Mouse (Mus musculus): Measurements from ENCODE around the gene Pard3. TPM values are rescaled to one million over a fixed set of nuclear protein-coding genes. Genes with fewer than 3 reads are reported as not detected.

The Pard3 gene
- total RNA-seq, 4 experiments from 2014 or later = 25.3 to 28.1 (median 26.6) TPM

- no peak for DNase-seq (ENCODE audit: low spot score in 2 of 2)
These were observed 20.9 kb downstream of the Pard3 start for GRCm38 (mm10) chr8:127084565-127084964.

DNA sequence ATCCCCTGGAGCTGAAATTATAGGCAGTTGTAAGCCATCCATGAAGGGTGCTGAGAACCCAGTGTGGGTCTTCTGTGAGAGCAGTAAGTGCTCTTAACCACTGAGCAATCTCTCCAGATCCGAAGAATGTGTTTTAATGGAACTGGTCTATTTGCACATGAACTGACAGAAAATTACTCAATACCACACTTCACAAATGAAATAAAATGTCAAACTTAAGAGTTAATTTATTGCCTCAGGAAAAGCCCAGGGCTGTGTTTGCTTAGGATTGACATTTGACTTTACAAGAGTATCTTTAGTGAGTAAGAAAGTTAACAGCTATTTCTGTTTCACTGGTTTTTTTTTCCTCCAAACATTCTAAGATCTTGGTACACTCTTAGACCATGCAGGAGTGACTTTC, 23.7 kb downstream of the Pard3 start:
- DNase-seq (ENCODE audit: low spot score in 2 of 2) = no peak

- no peak for DNase-seq (ENCODE audit: low spot score in 2 of 2)
These were observed 24.7 kb downstream of the Pard3 start for GRCm38 (mm10) chr8:127088372-127088771.

GRCm38 (mm10) chr8:127089021-127089420, 25.3 kb downstream of the Pard3 start:
- no peak for DNase-seq (ENCODE audit: low spot score in 2 of 2)

DNA sequence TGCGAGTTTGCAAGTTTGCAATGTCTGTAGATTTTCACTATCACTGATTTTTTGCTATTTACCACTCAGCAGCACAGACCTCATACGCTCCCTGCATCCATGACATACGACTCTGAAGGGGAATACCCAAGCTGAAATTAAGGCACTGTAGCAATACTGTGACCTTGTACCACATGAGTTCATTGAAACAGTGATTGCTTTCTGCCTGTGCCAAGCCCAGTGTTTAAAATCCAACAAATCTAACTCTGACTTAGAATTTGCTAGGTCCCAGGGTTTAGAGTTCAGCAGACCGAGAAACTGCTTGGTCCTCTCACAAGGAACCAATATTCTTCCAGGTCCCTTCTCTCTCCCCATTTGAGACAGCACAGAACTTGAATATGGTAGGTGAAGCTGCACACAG, 26.7 kb downstream of the Pard3 start:
- no peak for DNase-seq (ENCODE audit: low spot score in 2 of 2)

DNA sequence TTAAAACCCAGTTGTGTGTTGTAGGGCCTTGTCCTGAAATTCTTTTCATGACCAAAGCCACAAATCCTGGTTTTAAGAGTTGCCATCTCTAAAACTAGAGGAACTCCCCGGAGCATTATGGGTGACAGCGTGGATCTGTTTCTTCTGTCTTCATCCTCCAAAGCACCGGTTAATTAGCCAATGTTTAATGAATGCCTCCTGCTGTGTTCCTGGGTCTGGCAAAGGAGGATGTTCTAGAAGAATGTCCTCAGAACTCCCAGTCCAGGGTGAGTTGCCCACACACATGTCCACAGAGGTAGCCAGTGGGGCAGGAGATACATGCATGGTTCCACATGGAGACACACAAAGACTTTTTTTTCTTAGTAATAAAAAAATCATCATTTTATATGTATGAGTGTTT, 28.2 kb downstream of the Pard3 start:
- no peak for DNase-seq (ENCODE audit: low spot score in 2 of 2)

- no peak for DNase-seq (ENCODE audit: low spot score in 2 of 2)
These were observed 28.9 kb downstream of the Pard3 start for GRCm38 (mm10) chr8:127092383-127093112.

DNA sequence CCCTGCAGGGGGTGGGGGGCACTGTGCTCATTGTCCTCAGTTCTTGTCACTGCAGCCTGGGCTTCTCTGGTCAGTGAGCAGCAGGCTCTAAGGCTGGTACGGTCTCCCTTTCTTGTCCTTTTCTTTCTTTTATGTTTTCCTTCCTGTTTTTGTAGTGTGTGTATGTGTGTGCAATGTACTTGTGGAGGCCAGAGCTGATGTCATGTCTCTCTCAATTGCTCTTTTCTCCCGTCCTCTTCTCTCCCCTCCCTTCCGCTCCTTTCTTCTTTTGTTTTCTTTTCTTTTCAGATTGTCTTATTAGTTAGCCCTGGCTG, 29.4 kb downstream of the Pard3 start:
- no peak for DNase-seq (ENCODE audit: low spot score in 2 of 2)

DNA sequence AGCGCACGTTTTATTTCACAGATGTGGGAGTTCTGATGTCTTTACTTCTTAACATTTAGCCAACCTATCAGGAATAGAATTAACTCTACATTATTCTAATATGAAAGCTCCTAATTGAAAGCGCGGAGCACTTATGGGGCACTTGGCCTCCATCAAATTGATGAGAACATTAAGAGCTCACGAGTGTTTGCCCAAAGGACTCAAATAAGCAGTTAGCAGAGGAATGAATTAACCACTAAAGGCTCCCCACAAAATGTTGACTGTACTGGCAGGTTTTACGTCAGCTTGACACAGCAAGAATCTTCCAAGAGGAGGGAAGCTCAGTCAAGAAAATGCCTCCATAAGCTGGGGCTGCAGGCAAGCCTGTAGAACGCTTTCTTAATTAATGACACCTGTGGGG, 32.1 kb downstream of the Pard3 start:
- DNase-seq (ENCODE audit: low spot score in 2 of 2) = no peak

DNA sequence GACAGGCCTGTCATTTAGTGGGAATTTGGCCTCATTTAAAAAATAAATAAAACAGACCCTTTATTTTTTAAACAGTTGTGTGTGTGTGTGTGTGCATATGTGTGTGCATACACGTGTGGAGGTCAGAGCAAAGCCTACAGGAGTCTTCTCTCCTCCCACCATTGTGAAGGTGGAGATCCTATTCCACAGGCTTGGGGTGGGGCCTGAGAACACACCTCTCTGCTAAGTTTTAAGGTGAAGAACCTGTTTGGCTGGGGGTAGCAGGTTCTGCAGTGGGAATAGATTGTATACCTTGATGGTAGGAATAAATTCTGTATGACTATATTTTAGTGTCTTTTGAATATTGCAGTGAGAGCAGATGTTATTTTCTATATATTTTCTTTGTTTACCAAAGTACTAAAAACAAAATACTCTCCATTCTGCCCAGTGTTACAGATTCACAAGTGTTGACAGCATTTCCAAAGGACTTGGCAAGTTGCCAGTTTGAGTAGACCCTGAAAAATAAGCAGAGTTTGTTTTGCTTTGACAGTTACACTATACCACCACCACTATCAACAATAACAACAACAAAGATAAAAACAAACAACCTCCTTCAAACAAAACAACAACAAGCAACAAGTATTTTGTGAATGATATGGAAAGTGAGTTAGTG, 35.9 kb downstream of the Pard3 start:
- no peak for DNase-seq (ENCODE audit: low spot score in 2 of 2)

- no peak for DNase-seq (ENCODE audit: low spot score in 2 of 2)
These were observed 39.6 kb downstream of the Pard3 start for GRCm38 (mm10) chr8:127103256-127103655.

DNA sequence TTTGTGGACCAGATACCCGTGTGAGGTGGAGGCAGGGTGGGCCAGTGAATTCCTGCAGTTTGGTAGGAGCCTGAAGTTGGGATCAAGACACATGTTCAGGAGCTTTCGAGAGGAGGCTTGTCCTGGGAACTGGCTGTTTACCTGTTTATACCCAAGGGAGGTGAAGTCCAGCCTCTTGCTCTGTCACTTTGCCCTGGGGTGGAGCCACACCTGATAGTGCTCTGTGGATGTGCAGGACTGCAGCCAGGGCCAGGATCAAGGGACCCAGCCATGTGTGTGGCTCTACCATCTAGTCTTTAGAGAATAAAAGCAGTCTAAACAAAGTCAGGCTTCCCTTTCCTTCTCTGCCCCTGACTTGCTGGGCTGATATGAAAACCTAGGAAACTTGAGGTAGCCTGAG, 40.9 kb downstream of the Pard3 start:
- DNase-seq (ENCODE audit: low spot score in 2 of 2) = no peak

DNA sequence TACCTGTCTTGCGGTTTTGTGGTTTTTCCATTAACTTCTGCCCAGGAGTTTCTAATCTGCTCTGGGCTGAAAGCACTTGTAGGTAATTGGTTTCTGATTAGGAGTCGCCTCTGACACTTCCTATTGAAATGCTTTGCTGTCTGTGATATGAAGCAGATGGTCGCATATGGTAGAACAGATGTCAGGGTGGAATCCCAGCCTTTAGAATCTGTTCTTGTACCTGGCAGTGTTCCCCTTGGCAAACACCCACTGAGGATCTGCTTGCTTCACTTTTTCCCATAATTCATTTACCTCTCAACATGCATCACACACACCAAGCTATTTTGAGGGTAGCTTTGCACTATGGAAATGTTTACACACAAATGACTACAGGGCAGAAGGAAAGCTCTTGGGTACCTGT, 44.2 kb downstream of the Pard3 start:
- peak in 1 of 2 experiments; percentile 63 for DNase-seq (ENCODE audit: low spot score in 2 of 2)

DNA sequence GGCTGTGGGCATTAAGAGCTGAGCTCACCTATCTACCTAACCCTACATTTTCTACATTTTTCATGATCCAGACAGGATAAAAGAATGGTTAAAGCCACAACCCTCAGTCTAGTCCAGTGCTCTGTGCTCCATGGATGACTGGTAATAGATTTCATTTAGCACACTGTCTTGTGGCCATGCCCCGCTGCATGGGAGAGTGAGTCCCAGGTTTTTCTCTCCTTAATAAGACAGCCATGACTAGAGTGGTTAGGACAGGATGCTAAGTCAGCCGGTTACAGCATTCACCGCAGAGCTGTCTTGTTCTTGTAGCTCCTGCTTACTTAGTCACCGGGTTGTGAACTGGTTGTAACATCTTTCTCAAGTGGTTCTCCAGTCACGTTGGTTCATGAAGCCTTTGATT, 49.5 kb downstream of the Pard3 start:
- no peak for DNase-seq (ENCODE audit: low spot score in 2 of 2)

DNA sequence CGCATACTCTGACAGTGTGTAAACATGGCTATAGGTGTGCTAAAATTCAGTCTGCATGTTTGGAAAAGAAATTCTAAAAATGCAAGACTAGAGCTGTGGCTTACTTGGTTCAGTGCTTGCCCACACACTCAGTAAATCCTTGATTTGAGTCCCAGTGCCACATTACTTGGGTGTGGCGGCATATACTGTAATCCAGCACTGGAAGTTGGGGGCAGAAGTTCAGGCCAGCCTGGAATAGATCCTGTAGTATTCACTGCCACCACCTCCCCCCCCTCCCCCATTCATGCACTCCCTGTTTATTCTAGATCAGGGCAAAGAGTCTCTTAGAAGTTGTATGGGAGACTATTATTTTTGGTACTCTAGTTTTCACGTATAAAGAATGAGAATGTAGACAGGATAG, 52.1 kb downstream of the Pard3 start:
- no peak for DNase-seq (ENCODE audit: low spot score in 2 of 2)

GRCm38 (mm10) chr8:127118373-127118861, 54.7 kb downstream of the Pard3 start:
- DNase-seq (ENCODE audit: low spot score in 2 of 2) = no peak

DNA sequence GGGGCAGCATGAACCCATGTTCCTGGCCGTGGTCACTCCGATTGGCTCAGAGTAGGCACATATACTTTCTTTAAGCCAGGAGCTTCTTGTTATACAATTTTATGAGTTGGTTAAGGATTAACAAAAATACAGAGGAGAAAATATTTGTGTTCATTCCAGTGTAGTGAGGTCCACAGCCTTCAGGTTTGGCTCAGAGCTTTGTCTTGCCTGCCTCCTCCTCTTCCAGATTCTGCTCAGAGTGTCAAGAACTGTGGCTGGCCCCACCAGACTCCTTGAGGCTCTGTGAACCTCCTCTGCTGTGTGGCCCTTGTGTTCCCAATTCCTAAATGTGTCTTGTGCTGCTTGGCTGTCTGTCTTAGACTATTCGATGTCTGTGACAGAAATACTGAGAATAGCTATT, 59.7 kb downstream of the Pard3 start:
- DNase-seq (ENCODE audit: low spot score in 2 of 2) = no peak

DNA sequence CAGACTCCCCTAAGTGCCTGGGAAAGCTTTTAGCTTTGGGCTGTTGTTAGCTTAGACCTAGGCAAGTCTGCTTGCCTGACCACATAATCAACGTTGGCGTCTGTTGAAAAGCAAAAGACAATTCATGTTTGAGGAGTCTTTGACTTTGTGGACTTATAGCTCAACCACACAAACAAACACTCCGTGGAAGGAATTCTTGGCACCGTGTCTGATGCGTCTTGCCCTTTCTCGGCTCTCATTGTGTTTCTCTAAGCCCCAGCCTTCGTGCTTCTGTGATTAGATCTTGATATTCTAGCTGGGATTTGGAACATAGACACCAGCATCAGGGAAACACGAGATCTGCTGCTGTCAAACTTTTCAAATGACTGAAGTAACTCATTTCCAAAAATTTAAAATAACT, 61.1 kb downstream of the Pard3 start:
- DNase-seq (ENCODE audit: low spot score in 2 of 2) = no peak

GRCm38 (mm10) chr8:127125686-127126683, 62.3 kb downstream of the Pard3 start:
- no peak for DNase-seq (ENCODE audit: low spot score in 2 of 2)

DNA sequence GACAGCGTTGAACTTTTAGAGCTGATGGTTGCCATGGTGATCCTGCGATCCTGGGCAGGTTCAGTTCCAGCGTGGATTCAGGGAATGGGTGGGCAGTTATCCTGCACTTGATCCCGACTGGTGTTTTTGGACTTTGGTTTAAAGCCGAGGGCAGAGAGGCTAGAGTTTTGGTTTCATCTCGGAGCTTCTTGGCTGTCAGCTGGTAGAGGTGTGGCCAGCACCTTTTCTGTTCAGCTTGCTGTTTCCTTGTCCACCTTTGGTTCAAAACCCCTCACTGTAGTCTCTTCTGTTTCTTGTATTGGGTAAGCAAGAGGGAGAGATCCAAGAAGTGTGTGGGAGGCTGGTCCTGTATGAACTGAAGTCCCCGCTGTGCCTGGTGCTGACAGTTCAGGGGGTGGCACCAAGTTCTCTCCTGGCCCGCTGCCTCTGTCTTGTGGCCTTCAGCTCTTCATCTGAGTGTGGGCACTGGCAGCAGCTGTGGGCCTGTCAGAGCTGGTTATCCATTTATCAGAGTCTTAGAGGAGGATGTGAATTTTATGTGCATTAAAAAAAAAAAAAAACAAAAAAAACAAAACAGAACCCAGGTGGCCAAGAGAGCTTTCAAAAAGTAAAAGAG, 65.2 kb downstream of the Pard3 start:
- DNase-seq (ENCODE audit: low spot score in 2 of 2) = peak; percentile 15 to 29

- DNase-seq (ENCODE audit: low spot score in 2 of 2) = no peak
These were observed 70.6 kb downstream of the Pard3 start for GRCm38 (mm10) chr8:127134327-127134726.

DNA sequence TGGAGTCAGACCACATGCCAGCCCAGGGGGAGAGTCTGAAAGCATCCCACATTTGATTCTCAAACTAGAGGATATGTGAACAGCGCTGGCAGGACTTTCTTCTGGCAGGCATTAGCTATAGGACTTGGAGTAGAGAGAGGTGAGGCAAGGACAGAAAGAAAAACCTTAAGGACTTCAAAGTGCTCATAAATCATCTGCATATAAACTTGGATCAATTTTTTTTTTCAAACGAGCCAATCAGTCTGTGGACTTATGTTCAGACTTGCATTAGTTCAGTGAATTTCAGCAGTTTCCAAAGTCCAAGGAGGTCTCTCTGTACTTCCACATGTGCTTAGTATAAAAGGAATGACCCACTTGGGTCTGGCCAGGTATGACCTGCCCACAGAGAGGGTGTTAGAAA, 72.5 kb downstream of the Pard3 start:
- DNase-seq (ENCODE audit: low spot score in 2 of 2) = no peak
